Mouse (Mus musculus) heart, embryonic 11.5 days (tissue): ENCODE data around the gene Exoc6b. TPM values are rescaled to one million over a fixed set of nuclear protein-coding genes. Genes with fewer than 3 reads are reported as not detected.

Experiments
- ATAC-seq: fragments of 200-750 bp; cut with Nextera tagmentation; replicated peaks from 2 replicates; pipeline ENCODE4 v1.8.0; 2017; ENCODE audit warnings: moderate library complexity; ENCODE audit not compliant: insufficient number of reproducible peaks, low FRiP score, low TSS enrichment
- H3K27ac ChIP-seq: fragments of 300-500 bp; sonication (generic); 2 replicates; pipeline ENCODE4 v1.5.1; 2014; ENCODE audit warnings: mild to moderate bottlenecking, low read depth, low read length
- H3K27me3 ChIP-seq: fragments of 300-500 bp; sonication (generic); 2 replicates; pipeline ENCODE4 v1.6.1; 2014; ENCODE audit warnings: mild to moderate bottlenecking, low read length, mixed read lengths; ENCODE audit not compliant: control insufficient read depth, insufficient read depth
- H3K36me3 ChIP-seq: fragments of 300-500 bp; sonication (generic); 2 replicates; pipeline ENCODE4 v1.6.1; 2014; ENCODE audit warnings: mild to moderate bottlenecking, low read length, moderate library complexity, mixed read lengths; ENCODE audit not compliant: control insufficient read depth, insufficient read depth
- H3K4me1 ChIP-seq: fragments of 300-500 bp; sonication (generic); 2 replicates; pipeline ENCODE4 v1.6.1; 2014; ENCODE audit warnings: low read length; ENCODE audit not compliant: control insufficient read depth, insufficient read depth
- H3K4me2 ChIP-seq: fragments of 300-500 bp; sonication (generic); 2 replicates; pipeline ENCODE4 v1.6.1; 2014; ENCODE audit warnings: mild to moderate bottlenecking, moderate library complexity
- H3K4me3 ChIP-seq: fragments of 300-500 bp; sonication (generic); 2 replicates; pipeline ENCODE4 v1.5.1; 2014; ENCODE audit warnings: low read depth, low read length
- H3K9ac ChIP-seq: fragments of 300-500 bp; sonication (generic); 2 replicates; pipeline ENCODE4 v1.6.1; 2014; ENCODE audit warnings: mild to moderate bottlenecking, low read depth, low read length, moderate library complexity
- H3K9me3 ChIP-seq: fragments of 300-500 bp; sonication (generic); replicated peaks from 2 replicates; pipeline ENCODE4 v1.6.1; 2016; ENCODE audit warnings: low read length; ENCODE audit not compliant: control insufficient read depth
- WGBS: fragments of 180-500 bp; shearing (Covaris S2); extraction: QIAGEN DNeasy Blood & Tissue Kit; methylation state at CpG from one replicate; pipeline ENCODE4 v1.1.7; 2014; ENCODE audit not compliant: insufficient replicate concordance; 5-methylcytosine and 5-hydroxymethylcytosine counted together
- polyA plus RNA-seq: library from polyadenylated mRNA; unstranded; fragments of >200 nt; fragmentation: Nextera tagmentation; extraction: Ambion mirVana; gene quantifications from 2 replicates; pipeline ENCODE4 v1.2.1, GENCODE M21; 2014

Exoc6b gene
- polyA plus RNA-seq, 1 experiment from 2014 or later: 24.2 TPM

- Histone ChIP-seq H3K27me3 (no peaks in the 10 kb centered on the region), H3K9ac (no peak overlapping the region), H3K9me3 (no peaks in the 10 kb centered on the region), H3K4me2 (no peak overlapping the region), H3K4me3 (no peak overlapping the region), H3K4me1 (no peaks in the 10 kb centered on the region), H3K27ac (no peak overlapping the region), H3K36me3 (no peaks in the 10 kb centered on the region)
- WGBS: 79% methylated on average over 2 of the region's 2 CpGs
- ATAC-seq: no peak
Observed at GRCm38 (mm10) chr6:84959520-84959919, 109.8 kb downstream of the Exoc6b start.

- Histone ChIP-seq H3K27me3 (no peaks in the 10 kb centered on the region), H3K4me3 (no peak overlapping the region), H3K4me2 (no peak overlapping the region), H3K27ac (no peak overlapping the region), H3K9me3 (no peaks in the 10 kb centered on the region), H3K4me1 (no peaks in the 10 kb centered on the region), H3K36me3 (no peaks in the 10 kb centered on the region), H3K9ac (no peak overlapping the region)
- ATAC-seq: no peak
- WGBS: 70% methylated on average over 1 of the region's 1 CpGs
Observed at GRCm38 (mm10) chr6:84951621-84952020, 117.7 kb downstream of the Exoc6b start.

- no peak overlapping the region for H3K4me2 ChIP-seq
- no peak overlapping the region for H3K27ac ChIP-seq
- no peaks in the 10 kb centered on the region for H3K27me3 ChIP-seq
- no peaks in the 10 kb centered on the region for H3K36me3 ChIP-seq
- no peak overlapping the region for H3K9ac ChIP-seq
- H3K9me3 ChIP-seq: no peaks in the 10 kb centered on the region
- no peaks in the 10 kb centered on the region for H3K4me1 ChIP-seq
- H3K4me3 ChIP-seq: no peak overlapping the region
- ATAC-seq: no peak
- 66% methylated on average over 3 of the region's 3 CpGs for WGBS
Observed at GRCm38 (mm10) chr6:84946569-84946968, 122.7 kb downstream of the Exoc6b start.

- Histone ChIP-seq H3K27me3 (no peaks in the 10 kb centered on the region), H3K9me3 (no peaks in the 10 kb centered on the region), H3K4me1 (no peaks in the 10 kb centered on the region), H3K36me3 (no peaks in the 10 kb centered on the region), H3K4me3 (no peak overlapping the region), H3K4me2 (no peak overlapping the region), H3K9ac (no peak overlapping the region), H3K27ac (no peak overlapping the region)
- no peak for ATAC-seq
- WGBS: 65% methylated on average over 2 of the region's 2 CpGs
Observed at GRCm38 (mm10) chr6:84946106-84946505, 123.2 kb downstream of the Exoc6b start.

- Histone ChIP-seq H3K4me2 (no peak overlapping the region; the same call in 1 of the 2 replicates), H3K9me3 (no peaks in the 10 kb centered on the region), H3K36me3 (no peaks in the 10 kb centered on the region), H3K27ac (peak overlapping the region; percentile 54), H3K4me1 (peaks cover 23% of the 10 kb centered on the region), H3K27me3 (no peaks in the 10 kb centered on the region), H3K4me3 (no peak overlapping the region), H3K9ac (no peak overlapping the region)
- no peak for ATAC-seq
- WGBS: 47% methylated on average over 11 of the region's 11 CpGs
Observed at GRCm38 (mm10) chr6:84932953-84933921, 136.1 kb downstream of the Exoc6b start.

- Histone ChIP-seq H3K9me3 (no peaks in the 10 kb centered on the region), H3K27me3 (no peaks in the 10 kb centered on the region), H3K9ac (no peak overlapping the region), H3K27ac (no peak overlapping the region), H3K4me1 (peaks cover 23% of the 10 kb centered on the region), H3K4me3 (no peak overlapping the region), H3K4me2 (no peak overlapping the region), H3K36me3 (no peaks in the 10 kb centered on the region)
- WGBS: 27% methylated on average over 1 of the region's 1 CpGs
- ATAC-seq: no peak
Observed at GRCm38 (mm10) chr6:84931051-84931450, 138.3 kb downstream of the Exoc6b start.

GRCm38 (mm10) chr6:84926066-84926465 is 143.2 kb downstream of the Exoc6b start:
- H3K4me3 ChIP-seq: no peak overlapping the region
- no peak for ATAC-seq
- no peaks in the 10 kb centered on the region for H3K36me3 ChIP-seq
- 46% methylated on average over 3 of the region's 3 CpGs for whole genome bisulfite sequencing
- H3K27ac ChIP-seq: no peak overlapping the region
- no peaks in the 10 kb centered on the region for H3K9me3 ChIP-seq
- peaks cover 5% of the 10 kb centered on the region for H3K4me1 ChIP-seq
- H3K9ac ChIP-seq: no peak overlapping the region
- no peaks in the 10 kb centered on the region for H3K27me3 ChIP-seq
- no peak overlapping the region for H3K4me2 ChIP-seq

- WGBS: 33% methylated on average over 12 of the region's 12 CpGs
- no peak overlapping the region for H3K4me3 ChIP-seq
- H3K4me2 ChIP-seq: peak overlapping the region; percentile 42
- no peak overlapping the region for H3K9ac ChIP-seq
- peak overlapping the region; percentile 24; the same call in 1 of the 2 replicates for H3K27ac ChIP-seq
- H3K9me3 ChIP-seq: no peaks in the 10 kb centered on the region
- H3K27me3 ChIP-seq: no peaks in the 10 kb centered on the region
- peak; percentile 63; the same call in 1 of the 2 replicates for ATAC-seq
- peaks cover 5% of the 10 kb centered on the region for H3K4me1 ChIP-seq
- H3K36me3 ChIP-seq: no peaks in the 10 kb centered on the region
Observed at GRCm38 (mm10) chr6:84923760-84924221, 145.5 kb downstream of the Exoc6b start.
